Mouse (Mus musculus): Measurements from ENCODE around the gene Ppp1r3e.

DNA sequence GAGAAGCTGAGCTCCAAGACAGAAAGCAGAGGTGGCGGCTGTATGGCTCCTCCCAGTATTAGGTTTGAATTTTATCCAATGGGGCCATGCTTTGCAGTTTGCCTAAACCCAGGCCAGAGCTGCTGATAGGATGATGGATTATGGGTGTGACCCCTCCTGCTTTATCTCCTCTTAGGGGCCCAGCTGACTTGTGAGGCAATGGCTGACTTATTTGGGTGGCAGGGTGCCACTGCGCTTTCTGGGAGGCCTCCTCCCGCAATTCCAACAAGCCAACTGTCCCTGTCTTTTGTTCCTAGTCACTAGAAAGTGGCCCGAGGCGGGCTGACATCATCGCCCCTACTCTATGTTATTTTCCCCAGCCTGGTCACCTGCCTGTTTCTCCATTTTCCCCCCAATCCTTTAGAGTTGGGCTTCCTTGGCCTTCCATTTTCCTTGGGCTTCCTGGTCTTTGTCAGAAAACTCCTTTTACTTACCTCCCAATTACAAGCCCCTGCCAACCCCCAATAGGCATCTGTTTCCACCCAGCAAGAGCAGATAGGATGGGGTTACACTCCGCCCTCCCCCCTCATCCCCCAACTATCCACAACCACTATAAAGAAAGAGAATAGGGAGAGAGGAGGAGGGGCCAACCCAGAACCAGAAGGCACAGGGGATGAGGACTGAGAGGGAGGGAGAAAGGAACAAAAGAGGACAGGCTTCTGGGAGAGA is 47.4 kb upstream of the Ppp1r3e start:
- TF ChIP-seq GATA1 (IDR thresholded peaks at IDR 0.05; ENCODE audit: borderline replicate concordance, low read length) (no peak), FLI1 (IDR thresholded peaks at IDR 0.05; ENCODE audit: low read length) (no peak)
